In genomic region chr2:114057303-114057853, GRCm38 (mm10) we compare ENCODE assay signal across 7 mouse cellular contexts. TPM values are rescaled to one million over a fixed set of nuclear protein-coding genes. Genes with fewer than 3 reads are reported as not detected.
DNase-seq lines count a peak whose midpoint lies in the region; ATAC-seq and TF ChIP-seq lines count a peak whose summit lies in the region.

No protein-coding gene starts in this region.

- WGBS in forebrain, embryonic 13.5 days: 18% methylated on average over 10 of the region's 10 CpGs
- WGBS in midbrain, embryonic 13.5 days: 11% methylated on average over 10 of the region's 10 CpGs

- H3K9me3 ChIP-seq in E14TG2a.4 (ENCODE audit: low read length): no peaks in the 10 kb centered on the region
- no peaks in the 10 kb centered on the region for H3K9me3 ChIP-seq in forebrain, embryonic 13.5 days (replicated peaks)
- H3K9me3 ChIP-seq in midbrain, embryonic 13.5 days: no peaks in the 10 kb centered on the region

- DNase-seq in ZHBTc4 (ENCODE audit: low read depth, low spot score): peak; percentile 36
- peak; percentile 62 for DNase-seq in heart, postnatal 25 days (ENCODE audit: low spot score)
- DNase-seq in frontal cortex, postnatal 14 days (ENCODE audit: low spot score in 2 of 2): no peak
- DNase-seq in thymus, postnatal 36 days: no peak

- intact Hi-C loops in heart, postnatal 25 days (cut with DNase I): loop anchor here (5.0 kb wide), 1 partner anchor 75 kb away; no protein-coding TSS in a partner anchor

- H3K4me1 ChIP-seq in E14TG2a.4 (replicated peaks; ENCODE audit: low read depth, low read length): peaks cover 26% of the 10 kb centered on the region
- peaks cover 11% of the 10 kb centered on the region; the same call in 1 of the 2 replicates for H3K4me1 ChIP-seq in forebrain, embryonic 13.5 days
- peaks cover 15% of the 10 kb centered on the region for H3K4me1 ChIP-seq in midbrain, embryonic 13.5 days (replicated peaks)

- no peak overlapping the region for H3K27ac ChIP-seq in forebrain, embryonic 13.5 days
- H3K27ac ChIP-seq in midbrain, embryonic 13.5 days: peak overlapping the region; percentile 19; the same call in 1 of the 2 replicates

- H3K4me2 ChIP-seq in forebrain, embryonic 13.5 days: no peak overlapping the region
- H3K4me2 ChIP-seq in midbrain, embryonic 13.5 days (replicated peaks): 0 out of 2 replicates have a peak overlapping the region, but pooled peaks have one; percentile 5

- TF ChIP-seq CTCF in E14TG2a.4 (conservative IDR thresholded peaks at IDR 0.05; ENCODE audit: low read length): no peak

- H3K4me3 ChIP-seq in E14TG2a.4 (replicated peaks; ENCODE audit: low read length): peak overlapping the region; percentile 49
- no peak overlapping the region for H3K4me3 ChIP-seq in forebrain, embryonic 13.5 days
- no peak overlapping the region for H3K4me3 ChIP-seq in midbrain, embryonic 13.5 days (replicated peaks)

- H3K9ac ChIP-seq in forebrain, embryonic 13.5 days: no peak overlapping the region
- no peak overlapping the region for H3K9ac ChIP-seq in midbrain, embryonic 13.5 days (replicated peaks)

- peak; percentile 73 for ATAC-seq in forebrain, embryonic 13.5 days
- peak; percentile 78 for ATAC-seq in midbrain, embryonic 13.5 days

- no peaks in the 10 kb centered on the region for H3K36me3 ChIP-seq in E14TG2a.4 (ENCODE audit: insufficient read depth, low read length)
- H3K36me3 ChIP-seq in forebrain, embryonic 13.5 days (ENCODE audit: poor library complexity, severe bottlenecking): no peaks in the 10 kb centered on the region
- H3K36me3 ChIP-seq in midbrain, embryonic 13.5 days: no peaks in the 10 kb centered on the region

- H3K27me3 ChIP-seq in E14TG2a.4 (ENCODE audit: insufficient read depth, low read length): no peaks in the 10 kb centered on the region
- H3K27me3 ChIP-seq in forebrain, embryonic 13.5 days: no peaks in the 10 kb centered on the region
- no peaks in the 10 kb centered on the region for H3K27me3 ChIP-seq in midbrain, embryonic 13.5 days

RNA-seq across cellular contexts. Expression of gene Actc1, which starts 4.0 kb away (rescaled TPM):
- 2.7 and 38.5 TPM in 2 replicates for polyA plus RNA-seq in forebrain, embryonic 13.5 days (2015; fragmentation: Nextera tagmentation; extraction: Ambion mirVana)
- over 10,000 TPM; 16,244 to 16,268 TPM for total RNA-seq in heart, postnatal 25 days (2021)
- 1.0 and 4.1 TPM in 2 replicates for polyA plus RNA-seq in midbrain, embryonic 13.5 days (2015; fragmentation: Nextera tagmentation; extraction: Ambion mirVana)

RNA-seq across cellular contexts. Expression of gene Gjd2, which starts 44.0 kb away (rescaled TPM):
- polyA plus RNA-seq in forebrain, embryonic 13.5 days (2015; fragmentation: Nextera tagmentation; extraction: Ambion mirVana): 2.0 and 3.5 TPM in 2 replicates
- total RNA-seq in heart, postnatal 25 days (2021): not detected
- 5.5 and 6.4 TPM in 2 replicates for polyA plus RNA-seq in midbrain, embryonic 13.5 days (2015; fragmentation: Nextera tagmentation; extraction: Ambion mirVana)

Comparison
In these comparisons a context has a peak if more than half of its experiments do, and no peak if none do; other contexts are left out.
1. DNase-seq: peak in ZHBTc4 (single experiment) and heart, postnatal 25 days (single experiment); none in frontal cortex, postnatal 14 days (0 of 2) and thymus, postnatal 36 days (0 of 2).